Mouse (Mus musculus) C2C12 (cell line): ENCODE results near the gene Krtap4-6. TPM values are rescaled to one million over a fixed set of nuclear protein-coding genes. Genes with fewer than 3 reads are reported as not detected.

ENCODE experiments used
- H3K27me3 ChIP-seq: one replicate; pipeline ENCODE4 v1.6.1; 2011; ENCODE audit not compliant: control insufficient read depth, insufficient read depth, insufficient read length
- H3K36me3 ChIP-seq: one replicate; pipeline ENCODE4 v1.6.1; 2011; ENCODE audit not compliant: control insufficient read depth, insufficient read depth
- H3K4me3 ChIP-seq: one replicate; pipeline ENCODE4 v1.5.1; 2011; ENCODE audit warnings: mild to moderate bottlenecking, control low read depth; ENCODE audit not compliant: poor library complexity, insufficient read depth, severe bottlenecking
- H3K79me2 ChIP-seq: one replicate; pipeline ENCODE4 v1.6.1; 2011; ENCODE audit not compliant: control insufficient read depth, insufficient read depth
- H3K79me3 ChIP-seq: one replicate; pipeline ENCODE4 v1.6.1; 2011; ENCODE audit warnings: low read depth, control low read depth
- H3ac ChIP-seq: one replicate; pipeline ENCODE3; 2011; ENCODE audit warnings: low read depth; ENCODE audit not compliant: control insufficient read depth, insufficient read length
- CEBPB ChIP-seq: IDR thresholded peaks from one replicate; pipeline ENCODE4 v1.6.1; 2011; ENCODE audit warnings: low read depth, mild to moderate bottlenecking, control low read depth, moderate library complexity
- CTCF ChIP-seq: IDR thresholded peaks from one replicate; pipeline ENCODE4 v1.5.1; 2011; ENCODE audit not compliant: control insufficient read depth, insufficient read depth, insufficient read length
- FOSL1 ChIP-seq: IDR thresholded peaks from one replicate; pipeline ENCODE4 v1.8.0; 2011; ENCODE audit warnings: mild to moderate bottlenecking, low read length; ENCODE audit not compliant: poor library complexity, insufficient read depth, severe bottlenecking
- MAX ChIP-seq: IDR thresholded peaks from one replicate; pipeline ENCODE4 v1.6.1; 2011; ENCODE audit warnings: mild to moderate bottlenecking, control low read depth
- MYOD1 ChIP-seq: IDR thresholded peaks from one replicate; pipeline ENCODE4 v1.6.1; 2011; ENCODE audit warnings: low read depth; ENCODE audit not compliant: control insufficient read depth, insufficient read length
- MYOG ChIP-seq: IDR thresholded peaks from one replicate; pipeline ENCODE4 v1.6.1; 2011; ENCODE audit not compliant: control insufficient read depth, insufficient read length; ENCODE audit errors: extremely low read depth
- USF1 ChIP-seq: IDR thresholded peaks from one replicate; pipeline ENCODE4 v1.6.1; 2011; ENCODE audit warnings: low read depth, mild to moderate bottlenecking, control low read depth, moderate library complexity
- polyA plus RNA-seq: library from polyadenylated mRNA; unstranded; fragments of >200 nt; fragmentation: generic; extraction: Trizol; gene quantifications from one replicate; pipeline ENCODE4 v1.2.1, GENCODE M21; 2012; ENCODE audit warnings: missing spikeins

Gene Krtap4-6
- polyA plus RNA-seq, 1 experiment, result not detected

DNA sequence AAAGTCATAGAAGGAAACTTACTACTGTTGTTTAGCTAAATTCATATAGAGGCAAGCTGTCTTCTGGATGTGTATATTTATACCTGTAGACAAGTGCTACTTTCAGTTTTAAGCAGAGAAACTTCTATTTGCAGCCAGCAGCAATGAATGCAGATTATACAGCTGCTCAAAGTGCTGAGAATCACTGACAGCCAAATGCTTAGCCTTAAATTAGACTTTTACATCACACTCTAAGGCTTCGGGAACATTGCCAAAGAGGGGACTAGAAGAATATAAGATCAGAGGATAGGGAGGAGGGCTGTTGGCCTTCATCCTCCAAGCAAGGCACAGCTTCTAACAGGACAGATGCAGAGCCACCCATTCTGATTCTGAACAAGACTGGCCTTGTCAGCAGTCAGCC lies 28.7 kb downstream of the Krtap4-6 start:
- no peaks in the 10 kb centered on the region for H3K79me2 ChIP-seq
- no peak overlapping the region for H3K4me3 ChIP-seq
- H3K36me3 ChIP-seq, result no peaks in the 10 kb centered on the region
- H3ac ChIP-seq, result no peak overlapping the region
- H3K79me3 ChIP-seq, result no peaks in the 10 kb centered on the region
- TF ChIP-seq CEBPB, result no peak
- no peak for TF ChIP-seq FOSL1
- TF ChIP-seq USF1, result no peak
- H3K27me3 ChIP-seq, result no peaks in the 10 kb centered on the region

GRCm38 (mm10) chr11:99634653-99635134 lies 31.1 kb downstream of the Krtap4-6 start, which contains the start of gene Krtap4-2:
TSS of gene Krtap4-2 (minus strand) at chr11:99635084.
- no peaks in the 10 kb centered on the region for H3K79me2 ChIP-seq
- TF ChIP-seq MYOD1 (peak; percentile 85), FOSL1 (no peak)

GRCm38 (mm10) chr11:99633293-99633692 lies 32.5 kb downstream of the Krtap4-6 start:
- H3K4me3 ChIP-seq, result no peak overlapping the region
- no peaks in the 10 kb centered on the region for H3K79me2 ChIP-seq
- H3K36me3 ChIP-seq, result no peaks in the 10 kb centered on the region
- no peak overlapping the region for H3ac ChIP-seq
- H3K79me3 ChIP-seq, result no peaks in the 10 kb centered on the region
- no peaks in the 10 kb centered on the region for H3K27me3 ChIP-seq
- no peak for TF ChIP-seq CEBPB
- TF ChIP-seq FOSL1, result no peak
- TF ChIP-seq MYOD1, result no peak
- no peak for TF ChIP-seq CTCF
- no peak for TF ChIP-seq USF1
- TF ChIP-seq MYOG, result no peak
- TF ChIP-seq MAX, result no peak

More at GRCm38 (mm10) chr11:99634653-99635134, 31.1 kb downstream of the Krtap4-6 start, which contains the start of gene Krtap4-2:
- Histone ChIP-seq H3K27me3 (no peaks in the 10 kb centered on the region), H3K36me3 (no peaks in the 10 kb centered on the region), H3K79me3 (no peaks in the 10 kb centered on the region), H3ac (no peak within 1 kb of the TSS), H3K4me3 (no peak within 1 kb of the TSS)

- TF ChIP-seq MYOD1 (no peak), CTCF (no peak), MYOG (no peak), MAX (no peak), USF1 (no peak)
These were observed 34.9 kb downstream of the Krtap4-6 start for GRCm38 (mm10) chr11:99630890-99631289.

GRCm38 (mm10) chr11:99628138-99628537 lies 37.6 kb downstream of the Krtap4-6 start, which contains the start of gene Krtap4-1:
TSS of gene Krtap4-1 (minus strand) at chr11:99628238.
- no peaks in the 10 kb centered on the region for H3K36me3 ChIP-seq
- TF ChIP-seq MYOD1 (no peak), MYOG (no peak), FOSL1 (no peak), MAX (no peak), USF1 (no peak), CTCF (no peak), CEBPB (no peak)
- H3ac ChIP-seq, result no peak within 1 kb of the TSS
- no peaks in the 10 kb centered on the region for H3K79me3 ChIP-seq
- no peak within 1 kb of the TSS for H3K4me3 ChIP-seq
- no peaks in the 10 kb centered on the region for H3K79me2 ChIP-seq
- H3K27me3 ChIP-seq, result no peaks in the 10 kb centered on the region

More at GRCm38 (mm10) chr11:99630890-99631289, 34.9 kb downstream of the Krtap4-6 start:
- H3K27me3 ChIP-seq, result no peaks in the 10 kb centered on the region
- H3K79me2 ChIP-seq, result no peaks in the 10 kb centered on the region
- H3K4me3 ChIP-seq, result no peak overlapping the region
- no peaks in the 10 kb centered on the region for H3K36me3 ChIP-seq
- no peaks in the 10 kb centered on the region for H3K79me3 ChIP-seq
- no peak overlapping the region for H3ac ChIP-seq

- H3K79me3 ChIP-seq, result no peaks in the 10 kb centered on the region
- H3K4me3 ChIP-seq, result no peak within 1 kb of the TSS
- no peaks in the 10 kb centered on the region for H3K27me3 ChIP-seq
- no peak for TF ChIP-seq CEBPB
- no peak for TF ChIP-seq USF1
- TF ChIP-seq MYOD1, result no peak
- no peak for TF ChIP-seq MYOG
- TF ChIP-seq FOSL1, result no peak
- TF ChIP-seq CTCF, result no peak
- no peak for TF ChIP-seq MAX
- no peaks in the 10 kb centered on the region for H3K36me3 ChIP-seq
- H3K79me2 ChIP-seq, result no peaks in the 10 kb centered on the region
- no peak within 1 kb of the TSS for H3ac ChIP-seq
These were observed 45.4 kb downstream of the Krtap4-6 start, which contains the start of gene Gm11562 for GRCm38 (mm10) chr11:99620335-99620734. TSS of gene Gm11562 (minus strand) at chr11:99620435.

Other genes starting within 250 kb of the Krtap4-6 start
- not detected for gene Krt12, start 243.7 kb downstream of the Krtap4-6 start, polyA plus RNA-seq
- gene Krt20, start 227.8 kb downstream of the Krtap4-6 start, polyA plus RNA-seq, result not detected
- not detected for gene Krt23, start 172.8 kb downstream of the Krtap4-6 start, polyA plus RNA-seq
- gene Krt39, start 144.6 kb downstream of the Krtap4-6 start, polyA plus RNA-seq, result not detected
- gene Krt40, start 122.8 kb downstream of the Krtap4-6 start, polyA plus RNA-seq, result not detected
- not detected for gene Krtap3-3, start 115.1 kb downstream of the Krtap4-6 start, polyA plus RNA-seq
- not detected for gene Krtap3-2, start 109.1 kb downstream of the Krtap4-6 start, polyA plus RNA-seq
- gene Gm11939, start 106.5 kb downstream of the Krtap4-6 start, polyA plus RNA-seq, result not detected
- not detected for gene Krtap3-1, start 99.3 kb downstream of the Krtap4-6 start, polyA plus RNA-seq
- 0.04 TPM for gene Krtap1-5, start 84.9 kb downstream of the Krtap4-6 start, polyA plus RNA-seq
- gene Krtap1-4, start 82.3 kb downstream of the Krtap4-6 start, polyA plus RNA-seq, result not detected
- not detected for gene Krtap1-3, start 74.6 kb downstream of the Krtap4-6 start, polyA plus RNA-seq
- gene Krtap9-3, start 67.9 kb downstream of the Krtap4-6 start, polyA plus RNA-seq, result not detected
- not detected for gene Gm11938, start 62.7 kb downstream of the Krtap4-6 start, polyA plus RNA-seq
- gene Gm11937, start 55.8 kb downstream of the Krtap4-6 start, polyA plus RNA-seq, result not detected
- gene Krtap2-4, start 51.1 kb downstream of the Krtap4-6 start, polyA plus RNA-seq, result not detected
- not detected for gene Gm11562, start 45.5 kb downstream of the Krtap4-6 start, polyA plus RNA-seq
- not detected for gene Krtap4-1, start 37.7 kb downstream of the Krtap4-6 start, polyA plus RNA-seq
- gene Krtap4-2, start 30.9 kb downstream of the Krtap4-6 start, polyA plus RNA-seq, result not detected
- gene Krtap4-7, start 21.9 kb downstream of the Krtap4-6 start, polyA plus RNA-seq, result not detected
- not detected for gene Gm11555, start 15.7 kb downstream of the Krtap4-6 start, polyA plus RNA-seq
- gene Gm11563, start 7.0 kb downstream of the Krtap4-6 start, polyA plus RNA-seq, result not detected
- not detected for gene Gm14190, start 24.8 kb upstream of the Krtap4-6 start, polyA plus RNA-seq
- not detected for gene Gm14180, start 68.3 kb upstream of the Krtap4-6 start, polyA plus RNA-seq
- not detected for gene Gm11595, start 107.0 kb upstream of the Krtap4-6 start, polyA plus RNA-seq
- not detected for gene Krtap4-8, start 114.7 kb upstream of the Krtap4-6 start, polyA plus RNA-seq
- not detected for gene Krtap4-9, start 119.2 kb upstream of the Krtap4-6 start, polyA plus RNA-seq
- gene Gm11596, start 127.5 kb upstream of the Krtap4-6 start, polyA plus RNA-seq, result not detected
- not detected for gene Gm11569, start 133.0 kb upstream of the Krtap4-6 start, polyA plus RNA-seq
- not detected for gene Gm11554, start 138.5 kb upstream of the Krtap4-6 start, polyA plus RNA-seq
- gene Krtap4-13, start 143.9 kb upstream of the Krtap4-6 start, polyA plus RNA-seq, result not detected
- gene Gm11564, start 149.7 kb upstream of the Krtap4-6 start, polyA plus RNA-seq, result not detected
- gene 2300003K06Rik, start 172.1 kb upstream of the Krtap4-6 start, polyA plus RNA-seq, result not detected
- not detected for gene Krtap4-16, start 185.6 kb upstream of the Krtap4-6 start, polyA plus RNA-seq
- not detected for gene Gm11568, start 192.0 kb upstream of the Krtap4-6 start, polyA plus RNA-seq
- gene Gm11559, start 198.5 kb upstream of the Krtap4-6 start, polyA plus RNA-seq, result not detected
- gene Krtap9-1, start 207.4 kb upstream of the Krtap4-6 start, polyA plus RNA-seq, result not detected
- not detected for gene Gm11567, start 213.2 kb upstream of the Krtap4-6 start, polyA plus RNA-seq
- gene Krtap31-1, start 242.0 kb upstream of the Krtap4-6 start, polyA plus RNA-seq, result not detected
- not detected for gene Gm11565, start 248.8 kb upstream of the Krtap4-6 start, polyA plus RNA-seq